Mouse (Mus musculus) gastrocnemius, adult 18-20 months (tissue): ENCODE data around the gene Hist1h2bm. TPM values are rescaled to one million over a fixed set of nuclear protein-coding genes. Genes with fewer than 3 reads are reported as not detected.
"Not testable (repeated sequence)": the region's sequence is repeated elsewhere in the genome, so short reads cannot be mapped to it uniquely, and the experiment has no call there.

ENCODE experiments used
- DNase-seq: peaks from one replicate; pipeline ENCODE4 v3.0.0; 2021; ENCODE audit warnings: low spot score
- total RNA-seq, 2 experiments: library from RNA; stranded (reverse); gene quantifications; 2 replicates each; pipeline ENCODE4 v1.2.3; 2021

Hist1h2bm gene
- total RNA-seq, 2 experiments from 2014 or later, result not detected

DNA sequence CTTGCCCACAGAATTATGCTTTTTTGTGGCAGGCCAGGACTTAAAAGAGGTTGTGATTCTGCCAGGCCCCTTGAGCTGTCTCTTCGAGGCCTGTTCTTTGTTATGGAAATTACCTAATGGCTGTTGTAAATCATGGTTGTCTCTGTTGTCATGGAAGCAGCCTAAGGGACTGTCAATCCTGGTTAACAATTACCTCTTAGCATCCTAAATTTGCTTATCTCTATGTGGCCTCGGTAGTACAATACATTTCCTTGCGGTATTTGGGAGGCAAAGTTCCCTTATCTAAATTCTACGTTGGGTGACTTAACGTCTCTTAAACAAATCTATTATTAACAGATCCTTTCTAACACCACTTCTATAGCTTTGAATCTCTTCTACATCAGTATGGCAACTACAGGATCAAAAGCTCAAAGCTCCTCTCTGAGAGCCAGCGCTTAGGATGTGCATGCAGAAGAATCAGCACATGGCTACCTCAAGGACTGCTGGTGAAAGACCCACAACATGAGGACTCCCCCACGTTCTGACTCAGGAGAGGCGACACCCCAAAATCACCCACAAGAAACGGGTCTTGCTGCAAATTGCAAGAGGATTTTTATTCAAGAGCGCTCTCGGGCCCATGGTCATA, 6.2 kb downstream of the Hist1h2bm start:
- no peak for DNase-seq

DNA sequence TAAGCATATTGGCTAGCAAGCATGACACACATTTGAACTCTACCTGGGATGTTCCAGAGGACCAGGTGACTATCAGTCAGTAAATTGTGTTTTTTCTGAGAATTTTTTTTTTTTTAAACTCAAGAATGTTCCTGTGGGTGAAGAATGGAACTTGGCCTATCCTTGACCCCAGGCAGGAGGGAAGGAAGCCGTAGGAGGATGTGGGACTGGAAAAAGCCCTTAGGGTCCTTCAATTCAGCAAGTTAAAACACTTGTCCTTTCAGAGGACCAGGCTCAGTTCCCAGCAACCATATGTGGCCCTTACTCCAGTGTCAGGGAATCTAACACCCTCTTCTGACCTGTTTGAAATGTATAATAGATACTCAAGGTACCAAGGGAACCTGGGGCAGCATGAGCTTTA, 7.7 kb downstream of the Hist1h2bm start:
- no peak for DNase-seq

DNA sequence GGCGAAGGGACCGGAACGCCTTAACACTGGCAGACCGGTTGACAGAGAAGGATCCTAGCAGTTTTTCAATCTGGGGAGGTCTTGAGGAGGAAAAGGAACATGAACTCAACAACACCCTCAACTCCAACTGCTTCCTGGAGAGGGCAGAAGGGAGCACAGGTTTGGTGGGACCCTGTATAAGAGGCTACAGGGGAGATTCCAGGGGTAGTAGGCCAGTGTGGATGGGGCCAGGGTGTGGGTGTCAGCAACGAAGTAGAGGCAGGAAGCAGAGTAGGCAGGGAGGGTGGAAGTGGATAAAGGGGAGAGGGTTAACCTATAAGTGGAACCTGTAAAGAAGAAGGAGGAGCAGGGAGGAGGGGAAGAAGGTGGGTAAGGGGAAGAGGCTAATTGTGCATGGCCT, 11.6 kb downstream of the Hist1h2bm start:
- no peak for DNase-seq

DNA sequence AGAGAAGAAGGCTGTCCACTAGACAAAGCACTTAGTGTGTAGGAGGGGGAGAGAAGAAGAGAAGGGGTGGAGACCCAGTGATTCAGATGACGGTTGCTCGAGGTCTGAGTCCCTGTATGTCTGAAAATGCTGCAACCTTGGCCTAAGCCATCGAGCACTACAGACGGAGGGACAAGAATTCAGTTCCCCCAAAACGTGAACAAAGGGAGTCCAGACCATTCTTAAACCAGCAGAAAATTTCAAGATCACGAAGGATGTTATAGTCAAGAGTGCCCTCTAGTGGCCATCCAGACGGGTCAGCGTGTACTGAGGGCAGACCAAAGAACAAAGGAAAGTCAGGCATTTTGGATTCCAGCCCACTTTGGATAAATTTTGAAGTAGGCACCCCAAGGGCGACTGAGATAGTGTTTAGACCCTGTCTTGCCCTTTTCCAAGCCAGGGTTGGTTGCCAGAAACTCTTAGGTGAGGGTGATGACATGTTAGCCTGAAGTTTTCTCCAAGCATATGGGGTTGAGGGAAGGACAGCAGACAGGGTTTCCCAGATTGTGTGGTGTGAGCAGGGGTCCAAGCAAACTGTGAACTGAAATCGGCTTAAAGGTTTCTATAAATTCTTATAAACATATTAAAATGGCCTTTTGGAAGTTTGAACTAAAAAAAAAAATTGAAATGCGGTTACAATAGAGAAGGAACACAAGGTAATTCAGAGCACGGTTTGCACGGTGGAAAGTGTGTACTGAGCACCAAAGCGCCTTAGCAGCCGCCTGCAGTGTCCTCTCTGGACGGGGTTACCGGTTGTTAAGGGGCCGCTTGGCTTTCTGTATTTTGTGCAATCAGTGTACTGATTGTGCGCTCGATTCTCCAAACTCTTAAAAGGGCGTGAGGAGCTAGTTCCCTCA, 12.4 kb downstream of the Hist1h2bm start:
- DNase-seq, result peak; percentile 74

DNA sequence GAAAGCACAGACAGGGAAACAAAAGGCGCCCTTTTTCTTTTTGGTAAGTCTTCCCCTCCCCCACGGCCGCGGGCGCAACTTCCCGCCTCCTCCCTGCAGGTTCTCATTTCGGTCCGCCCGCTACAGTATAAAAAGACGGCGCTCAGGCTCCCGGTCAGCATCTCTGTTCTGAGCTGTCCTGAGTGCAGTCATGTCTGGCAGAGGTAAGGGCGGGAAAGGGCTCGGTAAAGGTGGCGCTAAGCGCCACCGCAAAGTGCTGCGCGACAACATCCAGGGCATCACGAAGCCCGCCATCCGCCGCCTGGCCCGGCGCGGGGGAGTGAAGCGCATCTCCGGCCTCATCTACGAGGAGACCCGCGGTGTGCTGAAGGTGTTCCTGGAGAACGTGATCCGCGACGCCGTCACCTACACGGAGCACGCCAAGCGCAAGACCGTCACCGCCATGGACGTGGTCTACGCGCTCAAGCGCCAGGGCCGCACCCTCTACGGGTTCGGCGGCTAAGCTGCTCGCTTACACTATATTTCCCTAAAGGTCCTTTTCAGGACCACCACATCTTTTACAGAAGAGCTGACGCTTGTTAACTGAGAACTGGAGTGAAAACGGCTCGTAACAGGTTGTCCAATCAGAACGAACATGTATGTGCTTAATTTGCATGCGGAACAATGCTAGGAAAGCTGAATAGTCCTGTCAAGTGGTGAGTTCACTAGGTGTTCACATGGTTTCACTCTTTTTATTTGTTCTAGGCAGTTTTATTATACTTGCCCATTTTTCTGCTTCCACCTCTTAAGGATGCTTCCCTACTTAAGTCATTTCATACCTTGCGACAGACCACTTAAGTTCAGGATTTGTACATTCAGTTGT, 13.3 kb downstream of the Hist1h2bm start, which contains the start of gene Hist1h4j:
Gene Hist1h4j (plus strand): TSS at position 159 of the 862 bp plus-strand sequence.
- not testable (repeated sequence) for DNase-seq

DNA sequence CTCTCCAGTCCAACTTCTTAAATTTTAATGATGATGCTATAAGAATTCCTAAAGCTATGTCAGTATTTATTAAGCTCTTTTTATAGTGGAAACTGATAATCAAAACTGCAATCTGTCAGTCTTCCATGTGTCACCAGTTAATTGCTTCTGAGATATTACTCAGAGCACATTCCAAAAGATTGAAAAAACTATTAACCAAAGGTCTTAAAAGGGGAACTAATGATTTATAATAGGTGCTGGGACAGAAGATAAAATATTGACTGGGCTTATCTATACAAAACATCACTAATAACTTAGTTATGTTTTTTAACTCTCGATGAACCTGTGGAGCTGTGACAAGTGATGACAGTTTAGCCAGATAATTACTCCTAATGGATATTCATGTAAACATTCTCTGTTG, 23.2 kb downstream of the Hist1h2bm start:
- no peak for DNase-seq

DNA sequence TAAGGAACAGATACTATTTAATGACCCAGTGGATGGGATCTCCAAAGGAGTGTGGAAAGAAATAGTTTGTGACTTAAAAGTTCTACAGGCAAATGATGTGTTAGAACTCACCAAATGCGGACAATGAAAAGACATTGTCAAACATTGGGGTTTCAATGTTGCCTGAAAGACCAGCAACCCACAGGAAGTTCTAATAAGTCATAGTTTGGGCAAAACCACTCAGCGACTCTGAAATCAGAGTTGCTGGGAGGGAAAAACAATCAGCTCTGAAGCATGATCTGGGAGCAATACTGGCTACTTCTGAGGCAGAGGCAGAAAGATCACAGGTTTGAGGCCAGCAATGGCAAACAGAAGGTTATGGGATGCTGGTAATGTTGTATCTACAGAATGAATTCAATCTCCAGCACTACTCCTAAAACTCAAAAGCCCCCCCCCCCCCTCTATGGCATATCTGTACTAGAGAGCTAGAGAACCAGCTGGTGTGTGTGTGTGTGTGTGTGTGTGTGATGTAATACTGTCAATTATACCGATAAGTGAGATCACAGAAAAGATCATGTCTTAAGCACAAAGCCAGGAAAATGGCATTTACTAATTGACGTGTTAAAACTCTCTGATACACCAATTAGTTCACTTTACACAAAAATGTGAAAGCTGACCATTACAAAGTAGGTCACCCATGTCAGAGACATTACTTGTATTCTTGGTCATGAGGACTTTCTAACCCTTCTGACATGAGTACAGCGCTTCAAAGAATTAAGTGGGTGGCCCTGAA, 27.7 kb downstream of the Hist1h2bm start:
- DNase-seq, result no peak

DNA sequence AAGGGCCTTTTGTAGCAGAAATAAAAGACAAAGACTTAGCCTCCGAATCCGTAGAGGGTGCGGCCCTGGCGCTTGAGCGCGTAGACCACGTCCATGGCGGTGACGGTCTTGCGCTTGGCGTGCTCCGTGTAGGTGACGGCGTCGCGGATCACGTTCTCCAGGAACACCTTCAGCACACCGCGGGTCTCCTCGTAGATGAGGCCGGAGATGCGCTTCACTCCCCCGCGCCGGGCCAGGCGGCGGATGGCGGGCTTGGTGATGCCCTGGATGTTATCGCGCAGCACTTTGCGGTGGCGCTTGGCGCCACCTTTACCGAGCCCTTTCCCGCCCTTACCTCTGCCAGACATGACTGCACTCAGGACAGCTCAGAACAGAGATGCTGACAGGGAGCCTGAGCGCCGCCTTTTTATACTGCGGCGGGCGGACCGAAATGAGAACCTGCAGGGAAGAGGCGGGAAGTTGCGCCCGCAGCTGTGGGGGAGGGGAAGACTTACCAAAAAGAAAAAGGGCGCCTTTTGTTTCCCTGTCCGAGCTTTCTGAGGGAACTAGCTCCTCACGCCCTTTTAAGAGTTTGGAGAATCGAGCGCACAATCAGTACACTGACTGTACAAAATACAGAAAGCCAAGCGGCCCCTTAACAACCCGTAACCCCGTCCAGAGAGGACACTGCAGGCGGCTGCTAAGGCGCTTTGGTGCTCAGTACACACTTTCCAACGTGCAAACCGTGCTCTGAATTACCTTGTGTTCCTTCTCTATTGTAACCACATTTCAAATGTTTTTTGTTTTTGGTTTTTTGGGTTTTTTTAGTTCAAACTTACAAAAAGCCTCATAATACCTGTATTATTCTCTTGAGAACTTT, 28.5 kb downstream of the Hist1h2bm start, which contains the start of gene Hist1h4k:
Gene Hist1h4k (minus strand): TSS at position 347 of the 859 bp plus-strand sequence.
- peak; percentile 48 for DNase-seq

DNA sequence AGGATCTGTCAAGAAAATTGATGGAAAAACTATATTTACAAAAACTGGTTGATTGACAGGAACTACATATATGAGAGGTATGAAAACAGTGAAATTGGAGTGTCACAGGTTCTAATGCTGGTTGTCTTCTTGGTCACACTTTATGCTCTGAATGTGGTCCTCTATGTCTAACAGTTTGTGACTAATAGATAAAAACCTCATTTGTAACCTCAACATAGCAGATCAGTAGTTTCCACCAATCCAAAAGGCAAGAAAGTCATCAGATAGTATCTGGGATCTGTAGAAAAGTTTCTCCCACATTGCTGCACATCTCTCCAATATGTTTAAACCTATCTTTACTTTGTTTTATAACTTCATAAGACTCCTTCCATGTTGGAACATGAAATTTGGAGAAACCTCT, 29.6 kb downstream of the Hist1h2bm start:
- no peak for DNase-seq

DNA sequence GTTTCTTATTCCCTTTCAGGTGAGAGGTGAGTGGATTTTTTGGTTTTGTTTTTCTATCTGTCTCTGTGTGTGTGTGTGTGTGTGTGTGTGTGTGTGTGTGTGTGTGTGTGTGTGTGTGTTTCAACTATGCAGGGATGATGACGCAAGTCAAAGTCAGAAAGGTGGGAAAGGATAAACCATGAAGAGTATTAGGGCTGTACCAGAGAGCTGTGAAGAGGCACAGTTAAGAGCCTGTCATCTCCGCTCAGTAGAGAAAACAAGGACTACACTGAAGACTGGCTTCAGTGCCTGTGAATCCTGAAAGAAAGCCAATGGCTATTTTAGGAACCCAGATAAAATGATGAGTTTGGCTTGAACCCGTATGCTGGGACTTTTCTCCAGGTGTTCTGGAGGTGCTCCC, 30.0 kb downstream of the Hist1h2bm start:
- no peak for DNase-seq

DNA sequence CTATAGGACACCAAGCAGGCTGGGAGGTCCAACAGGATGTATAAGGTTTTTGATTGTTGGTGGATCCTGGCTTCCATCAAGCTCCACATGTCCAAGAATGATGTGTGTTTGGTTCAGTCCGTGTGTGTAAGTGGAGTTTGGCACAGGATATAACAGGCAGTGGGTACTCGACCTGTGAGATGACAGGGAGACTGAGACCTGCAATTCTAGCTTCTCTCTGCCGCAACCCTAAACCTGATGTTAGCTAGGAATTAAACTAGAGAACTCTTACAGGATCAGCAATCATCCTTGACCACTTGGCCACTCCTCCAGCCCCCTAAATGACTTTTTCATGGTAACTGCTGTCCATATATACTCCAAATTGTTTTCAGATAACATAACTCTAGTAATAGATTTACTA, 30.5 kb downstream of the Hist1h2bm start:
- DNase-seq, result no peak

DNA sequence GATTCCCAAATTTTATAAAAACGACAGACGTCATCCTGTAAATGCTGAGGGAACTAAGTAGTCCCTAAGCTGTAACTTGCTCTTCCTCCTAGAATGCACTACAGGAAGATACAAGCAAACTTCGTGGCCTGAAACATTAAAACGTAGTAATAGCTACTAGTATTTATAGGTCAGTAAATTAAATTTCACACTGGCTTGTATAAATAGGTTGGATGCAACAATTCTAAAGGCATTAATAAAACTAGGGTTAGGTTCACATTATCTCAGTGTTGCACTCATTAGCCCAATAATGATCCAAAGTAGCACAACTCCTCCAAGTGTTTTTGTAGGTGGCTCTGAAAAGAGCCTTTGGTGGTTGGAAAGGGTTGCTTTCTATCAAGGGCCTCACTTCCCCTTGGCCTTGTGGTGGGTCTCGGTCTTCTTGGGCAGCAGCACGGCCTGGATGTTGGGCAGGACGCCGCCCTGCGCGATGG, 31.2 kb downstream of the Hist1h2bm start:
- DNase-seq, result no peak

DNA sequence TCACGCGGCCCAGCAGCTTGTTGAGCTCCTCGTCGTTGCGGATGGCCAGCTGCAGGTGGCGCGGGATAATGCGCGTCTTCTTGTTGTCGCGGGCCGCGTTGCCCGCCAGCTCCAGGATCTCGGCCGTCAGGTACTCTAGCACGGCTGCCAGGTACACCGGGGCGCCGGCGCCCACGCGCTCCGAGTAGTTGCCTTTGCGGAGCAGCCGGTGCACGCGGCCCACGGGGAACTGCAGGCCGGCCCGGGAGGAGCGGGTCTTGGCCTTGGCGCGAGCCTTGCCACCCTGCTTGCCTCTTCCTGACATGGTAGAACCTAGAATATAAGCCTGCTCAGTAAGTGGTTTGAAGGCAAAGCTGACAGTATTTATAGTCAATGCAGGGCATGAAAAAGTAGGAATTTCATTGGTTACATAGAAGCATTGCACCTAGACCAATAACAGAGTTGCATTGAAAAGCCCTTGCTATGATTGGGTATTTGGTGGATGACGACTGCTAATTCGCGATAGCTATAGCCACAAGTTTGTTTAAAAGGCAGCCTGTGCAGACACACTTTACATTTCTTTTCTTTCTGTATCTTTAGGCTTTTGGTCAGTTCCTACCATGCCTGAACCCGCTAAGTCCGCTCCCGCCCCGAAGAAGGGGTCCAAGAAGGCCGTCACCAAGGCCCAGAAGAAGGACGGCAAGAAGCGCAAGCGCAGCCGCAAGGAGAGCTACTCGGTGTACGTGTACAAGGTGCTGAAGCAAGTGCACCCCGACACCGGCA, 31.9 kb downstream of the Hist1h2bm start, which contains the start of the genes Hist1h2ak and Hist1h2bn:
Gene Hist1h2ak (minus strand): TSS at position 304 of the 762 bp plus-strand sequence.
Gene Hist1h2bn (plus strand): TSS at position 600 of the 762 bp plus-strand sequence.
- DNase-seq, result peak; percentile 27

DNA sequence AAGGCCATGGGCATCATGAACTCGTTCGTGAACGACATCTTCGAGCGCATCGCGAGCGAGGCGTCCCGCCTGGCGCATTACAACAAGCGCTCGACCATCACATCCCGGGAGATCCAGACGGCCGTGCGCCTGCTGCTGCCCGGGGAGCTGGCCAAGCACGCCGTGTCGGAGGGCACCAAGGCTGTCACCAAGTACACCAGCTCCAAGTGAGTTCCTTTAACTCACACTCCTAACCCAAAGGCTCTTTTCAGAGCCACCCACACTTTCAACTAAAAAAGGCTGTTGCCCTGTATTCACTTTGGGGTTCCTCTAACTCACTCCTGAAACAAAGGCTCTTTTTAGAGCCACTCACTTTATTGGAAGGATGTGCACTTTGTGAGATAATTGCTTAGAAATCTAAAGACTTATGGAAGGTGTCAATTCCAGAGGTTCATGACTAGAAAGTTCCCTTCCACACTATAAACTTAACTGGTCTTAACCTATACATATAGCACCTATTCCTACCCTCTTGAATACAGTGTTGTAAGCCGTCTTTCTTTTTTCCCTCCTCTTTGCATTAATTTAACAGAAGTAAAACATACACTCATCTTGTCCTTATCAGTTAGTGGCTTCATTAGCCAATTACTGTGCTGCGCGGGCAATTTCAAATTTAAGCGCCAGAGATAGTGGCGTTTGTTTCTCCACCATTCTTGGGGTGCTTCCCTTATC, 32.6 kb downstream of the Hist1h2bm start:
- not testable (repeated sequence) for DNase-seq

DNA sequence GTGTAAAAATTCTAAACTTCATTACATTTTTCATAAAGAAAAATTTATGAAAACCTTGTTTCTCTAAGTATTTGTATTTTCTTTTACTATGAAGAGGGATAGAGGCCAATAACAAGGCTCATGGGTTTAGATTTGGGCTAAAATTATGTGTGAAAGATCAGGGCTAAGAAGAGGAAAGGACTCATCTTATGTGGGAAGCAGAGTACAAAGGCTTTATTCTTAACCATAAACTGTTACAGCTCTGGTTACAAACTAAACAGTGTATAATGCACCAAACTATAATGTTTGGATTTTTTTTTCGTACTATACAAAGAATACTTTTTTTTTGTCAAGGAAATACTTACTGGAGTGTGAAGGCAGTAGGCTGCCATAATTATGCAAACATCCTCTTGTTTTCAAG, 33.9 kb downstream of the Hist1h2bm start:
- DNase-seq, result no peak
